Comparison of ENCODE assay signal across 23 mouse cellular contexts in genomic region chr17:48509596-48509995, GRCm38 (mm10). TPM values are rescaled to one million over a fixed set of nuclear protein-coding genes. Genes with fewer than 3 reads are reported as not detected.
"Had no signal": no experiment of that assay in that cellular context is flagged by ENCODE, and none has a peak within 500 bp of the region (broad histone marks: within the 10 kb centered on the region; RNA-seq: fewer than 3 reads in every experiment).

No protein-coding gene starts in this region.

- H3K4me3 ChIP-seq: liver, embryonic 13.5 days; liver, embryonic 15.5 days; lung, embryonic 15.5 days; megakaryocyte, embryonic 14.5 days; midbrain, embryonic 13.5 days; myocyte; neural tube, embryonic 13.5 days; neural tube, embryonic 15.5 days had no signal

- H3K27ac ChIP-seq: liver, embryonic 13.5 days; liver, embryonic 15.5 days; lung, embryonic 15.5 days; macrophage; midbrain, embryonic 13.5 days; neural tube, embryonic 13.5 days; neural tube, embryonic 15.5 days had no signal

- DNase-seq: liver, embryonic 13.5 days; liver, postnatal 0 days; lung, adult 2 months; lung, postnatal 14 days; lung, postnatal 36 days; retina, postnatal 1 day; right cerebral cortex, adult 18-20 months; right cerebral cortex, postnatal 25 days; right cerebral cortex, postnatal 4 days; spleen, adult 18-20 months had no signal

- H3K4me1 ChIP-seq: liver, embryonic 13.5 days; liver, embryonic 15.5 days; lung, embryonic 15.5 days; megakaryocyte, embryonic 14.5 days had no signal

- H3K27me3 ChIP-seq: liver, embryonic 13.5 days; liver, embryonic 15.5 days; lung, embryonic 15.5 days; megakaryocyte, embryonic 14.5 days; midbrain, embryonic 13.5 days; neural tube, embryonic 13.5 days; neural tube, embryonic 15.5 days had no signal

- H3K36me3 ChIP-seq: liver, embryonic 13.5 days; liver, embryonic 15.5 days; lung, embryonic 15.5 days; midbrain, embryonic 13.5 days; neural tube, embryonic 13.5 days; neural tube, embryonic 15.5 days had no signal

- H3K9ac ChIP-seq: liver, embryonic 13.5 days; liver, embryonic 15.5 days; liver, postnatal 0 days; lung, embryonic 15.5 days; midbrain, embryonic 13.5 days; neural tube, embryonic 13.5 days; neural tube, embryonic 15.5 days had no signal

- H3K4me2 ChIP-seq: liver, embryonic 11.5 days; liver, embryonic 13.5 days; liver, embryonic 15.5 days; lung, embryonic 15.5 days; midbrain, embryonic 11.5 days; midbrain, embryonic 13.5 days; neural tube, embryonic 13.5 days; neural tube, embryonic 15.5 days had no signal

- H3K9me3 ChIP-seq: liver, embryonic 13.5 days; liver, embryonic 15.5 days; lung, embryonic 15.5 days; megakaryocyte, embryonic 14.5 days; midbrain, embryonic 13.5 days; neural tube, embryonic 13.5 days; neural tube, embryonic 15.5 days had no signal

- ATAC-seq: liver, postnatal 0 days; lung, postnatal 0 days; midbrain, embryonic 13.5 days; midbrain, embryonic 16.5 days had no signal

RNA-seq across cellular contexts. Expression of gene Unc5cl, which starts 54.9 kb away (rescaled TPM):
- polyA plus RNA-seq: macrophage; midbrain, embryonic 11.5 days; myocyte had no signal

RNA-seq across cellular contexts. Expression of gene Tspo2, which starts 58.3 kb away (rescaled TPM):
- polyA plus RNA-seq: macrophage; myocyte; urinary bladder, adult 2 months had no signal
